Mouse (Mus musculus) urinary bladder, adult 2 months (tissue): ENCODE measurements around the gene Spdye4c. TPM values are rescaled to one million over a fixed set of nuclear protein-coding genes. Genes with fewer than 3 reads are reported as not detected.

Source experiments
- DNase-seq: peaks from one replicate; pipeline ENCODE4 v3.0.0; 2022; ENCODE audit warnings: low spot score
- polyA plus RNA-seq: library from polyadenylated mRNA; depleted of rRNA; stranded (reverse); fragments of >200 nt; gene quantifications from 2 replicates; pipeline ENCODE4 v1.2.3, GENCODE M21; 2012; rRNA removed

Spdye4c gene
- not detected in 2 replicates for polyA plus RNA-seq

- no peak for DNase-seq
Measured at GRCm38 (mm10) chr2:128590909-128591308, at the start of gene Spdye4c. TSS of gene Spdye4c (plus strand) at chr2:128591209.

- no peak for DNase-seq
Measured at GRCm38 (mm10) chr2:128543495-128543894, 47.5 kb upstream of the Spdye4c start.

GRCm38 (mm10) chr2:128544421-128545137 is 46.4 kb upstream of the Spdye4c start:
- DNase-seq = no peak

GRCm38 (mm10) chr2:128545447-128545846 is 45.6 kb upstream of the Spdye4c start:
- DNase-seq = no peak

GRCm38 (mm10) chr2:128547079-128547478 is 43.9 kb upstream of the Spdye4c start:
- DNase-seq = no peak

- no peak for DNase-seq
Measured at GRCm38 (mm10) chr2:128548262-128548661, 42.7 kb upstream of the Spdye4c start.

GRCm38 (mm10) chr2:128549561-128549960 is 41.4 kb upstream of the Spdye4c start:
- DNase-seq = no peak

- DNase-seq = no peak
Measured at GRCm38 (mm10) chr2:128549963-128550362, 41.0 kb upstream of the Spdye4c start.

GRCm38 (mm10) chr2:128552080-128552791 is 38.8 kb upstream of the Spdye4c start:
- DNase-seq = no peak

GRCm38 (mm10) chr2:128552798-128553720 is 38.0 kb upstream of the Spdye4c start:
- DNase-seq = no peak

GRCm38 (mm10) chr2:128555082-128555481 is 35.9 kb upstream of the Spdye4c start:
- DNase-seq = no peak

- DNase-seq = no peak
Measured at GRCm38 (mm10) chr2:128564195-128564594, 26.8 kb upstream of the Spdye4c start.

GRCm38 (mm10) chr2:128565904-128566303 is 25.1 kb upstream of the Spdye4c start:
- DNase-seq = no peak

GRCm38 (mm10) chr2:128566304-128567147 is 24.5 kb upstream of the Spdye4c start:
- no peak for DNase-seq

GRCm38 (mm10) chr2:128568018-128568417 is 23.0 kb upstream of the Spdye4c start:
- DNase-seq = no peak

GRCm38 (mm10) chr2:128568490-128568889 is 22.5 kb upstream of the Spdye4c start:
- DNase-seq = no peak

- no peak for DNase-seq
Measured at GRCm38 (mm10) chr2:128571001-128571400, 20.0 kb upstream of the Spdye4c start.

- peak; percentile 37 for DNase-seq
Measured at GRCm38 (mm10) chr2:128572726-128573624, 18.0 kb upstream of the Spdye4c start.

GRCm38 (mm10) chr2:128582881-128583280 is 8.1 kb upstream of the Spdye4c start:
- DNase-seq = no peak

- DNase-seq = no peak
Measured at GRCm38 (mm10) chr2:128592301-128592700, 1.3 kb downstream of the Spdye4c start.
